Comparison of ENCODE assay signal across 7 mouse cellular contexts in genomic region chr7:143459332-143460211, GRCm38 (mm10). TPM values are rescaled to one million over a fixed set of nuclear protein-coding genes. Genes with fewer than 3 reads are reported as not detected.
DNase-seq lines count a peak whose midpoint lies in the region; ATAC-seq and TF ChIP-seq lines count a peak whose summit lies in the region.

No protein-coding gene starts in this region.

- no peak for ATAC-seq in hindbrain, embryonic 16.5 days
- ATAC-seq in lung, embryonic 16.5 days (ENCODE audit: low read depth), result peak; percentile 43
- no peak for ATAC-seq in granulocyte monocyte progenitor cell, adult 5-6 weeks (replicated peaks; ENCODE audit: poor library complexity, severe bottlenecking)

- H3K27ac ChIP-seq in ES-Bruce4 (ENCODE audit: insufficient read depth, low read length), result no peak overlapping the region
- H3K27ac ChIP-seq in hindbrain, embryonic 16.5 days (ENCODE audit: low read depth, low read length), result peak overlapping the region; percentile 59
- peak overlapping the region; percentile 73 for H3K27ac ChIP-seq in lung, embryonic 16.5 days (ENCODE audit: low read length)

- H3K9ac ChIP-seq in ES-Bruce4 (ENCODE audit: low read depth, poor library complexity, severe bottlenecking), result peak overlapping the region; percentile 31
- peak overlapping the region; percentile 67 for H3K9ac ChIP-seq in hindbrain, embryonic 16.5 days (ENCODE audit: low read depth, low read length)
- peak overlapping the region; percentile 78 for H3K9ac ChIP-seq in lung, embryonic 16.5 days (ENCODE audit: low read length)

- no peak for TF ChIP-seq CTCF in ES-Bruce4 (IDR thresholded peaks at IDR 0.05; ENCODE audit: low read depth, low read length)

- no peaks in the 10 kb centered on the region for H3K36me3 ChIP-seq in ES-Bruce4 (ENCODE audit: control insufficient read depth, insufficient read depth, low read length, poor library complexity, severe bottlenecking)
- no peaks in the 10 kb centered on the region for H3K36me3 ChIP-seq in hindbrain, embryonic 16.5 days (ENCODE audit: control insufficient read depth, insufficient read depth, low read length)
- no peaks in the 10 kb centered on the region for H3K36me3 ChIP-seq in lung, embryonic 16.5 days (ENCODE audit: control insufficient read depth, insufficient read depth, low read length)

- TF ChIP-seq POLR2A in ES-Bruce4 (IDR thresholded peaks at IDR 0.05; ENCODE audit: insufficient read depth, low read length), result no peak

- peak; percentile 70 for DNase-seq in ZHBTc4 (ENCODE audit: low read depth, low spot score)
- peak; percentile 34 to 38 for DNase-seq in gastrocnemius, adult 8-10 months (ENCODE audit: low spot score in 2 of 2)
- peak; percentile 54 for DNase-seq in thymus, postnatal 4 days

- H3K27me3 ChIP-seq in ES-Bruce4 (ENCODE audit: control insufficient read depth, insufficient read depth, low read length, poor library complexity, severe bottlenecking), result peaks cover 18% of the 10 kb centered on the region
- H3K27me3 ChIP-seq in hindbrain, embryonic 16.5 days (replicated peaks; ENCODE audit: control insufficient read depth, insufficient read depth, low read length), result no peaks in the 10 kb centered on the region
- no peaks in the 10 kb centered on the region for H3K27me3 ChIP-seq in lung, embryonic 16.5 days (ENCODE audit: control insufficient read depth, insufficient read depth, low read depth, low read length)

- WGBS in hindbrain, embryonic 16.5 days, result 22% methylated on average over 88 of the region's 100 CpGs
- WGBS in lung, embryonic 16.5 days, result 30% methylated on average over 95 of the region's 100 CpGs

- H3K4me1 ChIP-seq in ES-Bruce4 (ENCODE audit: control insufficient read depth, insufficient read depth, low read length), result peaks cover 2% of the 10 kb centered on the region
- no peaks in the 10 kb centered on the region for H3K4me1 ChIP-seq in hindbrain, embryonic 16.5 days (ENCODE audit: control insufficient read depth, insufficient read depth, low read depth, low read length)
- H3K4me1 ChIP-seq in lung, embryonic 16.5 days (replicated peaks; ENCODE audit: control insufficient read depth, insufficient read depth, low read length), result peaks cover 4% of the 10 kb centered on the region

- H3K9me3 ChIP-seq in ES-Bruce4 (replicated peaks; ENCODE audit: control insufficient read depth, insufficient read depth, low read length, poor library complexity, severe bottlenecking), result no peaks in the 10 kb centered on the region
- peaks cover 20% of the 10 kb centered on the region for H3K9me3 ChIP-seq in hindbrain, embryonic 16.5 days (ENCODE audit: control insufficient read depth, low read length)
- peaks cover 25% of the 10 kb centered on the region for H3K9me3 ChIP-seq in lung, embryonic 16.5 days (ENCODE audit: control insufficient read depth, low read length)

- H3K4me2 ChIP-seq in hindbrain, embryonic 16.5 days (ENCODE audit: low read length), result peak overlapping the region; percentile 57
- H3K4me2 ChIP-seq in lung, embryonic 16.5 days (ENCODE audit: low read depth, low read length), result peak overlapping the region; percentile 60

- peak overlapping the region; percentile 48 for H3K4me3 ChIP-seq in ES-Bruce4 (ENCODE audit: low read depth, low read length)
- H3K4me3 ChIP-seq in hindbrain, embryonic 16.5 days (ENCODE audit: low read length), result peak overlapping the region; percentile 51
- peak overlapping the region; percentile 63 for H3K4me3 ChIP-seq in lung, embryonic 16.5 days (ENCODE audit: low read length)

- no peak for TF ChIP-seq EP300 in ES-Bruce4 (IDR thresholded peaks at IDR 0.05; ENCODE audit: insufficient read depth, low read depth, low read length)

RNA-seq across cellular contexts. Expression of gene Cdkn1c, which starts 1.3 kb away (rescaled TPM):
- polyA plus RNA-seq in ES-Bruce4 (2011; ENCODE audit: insufficient read depth, insufficient read length, low read depth, missing spikeins), result 23.4 and 24.2 TPM in 2 replicates
- 10 to 100 TPM; 14.9 to 27.6 (median 22.9) TPM for total RNA-seq in gastrocnemius, adult 8-10 months (2022)
- polyA plus RNA-seq in hindbrain, embryonic 16.5 days (2015; fragmentation: Nextera tagmentation; extraction: Ambion mirVana), result 165 and 231 TPM in 2 replicates
- 434 and 478 TPM in 2 replicates for polyA plus RNA-seq in lung, embryonic 16.5 days (2015; fragmentation: Nextera tagmentation; extraction: Ambion mirVana)
- not detected in 2 replicates for total RNA-seq in granulocyte monocyte progenitor cell, adult 5-6 weeks (2014; fragmentation: Nextera tagmentation)
- 0.41 TPM in 1 of 2 replicates, not detected in the other for total RNA-seq in granulocyte monocyte progenitor cell, adult 5-6 weeks (2017)

RNA-seq across cellular contexts. Expression of gene Slc22a18, which starts 14.0 kb away (rescaled TPM):
- polyA plus RNA-seq in ES-Bruce4 (2011; ENCODE audit: insufficient read depth, insufficient read length, low read depth, missing spikeins), result 4.5 and 5.0 TPM in 2 replicates
- under 1 TPM in 2 of 4 experiments, not detected in 2; 0.32 to 0.56 TPM for total RNA-seq in gastrocnemius, adult 8-10 months (2022)
- polyA plus RNA-seq in hindbrain, embryonic 16.5 days (2015; fragmentation: Nextera tagmentation; extraction: Ambion mirVana), result 0.79 and 1.00 TPM in 2 replicates
- polyA plus RNA-seq in lung, embryonic 16.5 days (2015; fragmentation: Nextera tagmentation; extraction: Ambion mirVana), result 3.5 and 5.4 TPM in 2 replicates
- total RNA-seq in granulocyte monocyte progenitor cell, adult 5-6 weeks (2014; fragmentation: Nextera tagmentation), result 0.88 and 1.8 TPM in 2 replicates
- 0.67 TPM in 1 of 2 replicates, not detected in the other for total RNA-seq in granulocyte monocyte progenitor cell, adult 5-6 weeks (2017)

RNA-seq across cellular contexts. Expression of gene Phlda2, which starts 43.4 kb away (rescaled TPM):
- polyA plus RNA-seq in ES-Bruce4 (2011; ENCODE audit: insufficient read depth, insufficient read length, low read depth, missing spikeins), result 43.1 and 44.9 TPM in 2 replicates
- total RNA-seq in gastrocnemius, adult 8-10 months (2022), result not detected
- 0.56 and 0.57 TPM in 2 replicates for polyA plus RNA-seq in hindbrain, embryonic 16.5 days (2015; fragmentation: Nextera tagmentation; extraction: Ambion mirVana)
- polyA plus RNA-seq in lung, embryonic 16.5 days (2015; fragmentation: Nextera tagmentation; extraction: Ambion mirVana), result 5.4 and 6.2 TPM in 2 replicates
- total RNA-seq in granulocyte monocyte progenitor cell, adult 5-6 weeks (2014; fragmentation: Nextera tagmentation), result not detected in 2 replicates
- not detected in 2 replicates for total RNA-seq in granulocyte monocyte progenitor cell, adult 5-6 weeks (2017)
